ENCODE assay signal across 23 mouse cellular contexts in the genomic region with DNA sequence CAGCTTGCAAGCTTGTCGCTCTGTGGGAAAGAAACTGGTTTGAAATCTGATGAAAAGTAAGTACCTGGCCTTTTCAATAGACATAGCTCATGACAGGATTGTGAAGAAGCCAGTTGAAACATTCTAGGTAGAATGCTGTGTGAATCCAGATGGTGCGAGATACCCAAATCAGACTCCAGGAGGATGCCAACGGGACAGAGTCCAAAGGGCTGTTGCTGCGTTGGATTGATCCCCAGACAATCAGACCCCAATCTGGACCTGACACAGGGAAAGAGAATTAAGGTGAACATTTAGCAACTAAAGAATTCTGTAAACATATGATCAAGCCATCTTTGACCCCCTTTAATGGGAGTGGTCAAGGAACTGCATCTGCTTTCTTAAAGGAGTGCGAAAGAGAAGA.
A peak's percentile ranks its signal among the peaks of the same experiment; 100 is the strongest.
DNase-seq lines count a peak whose midpoint lies in the region; ATAC-seq and TF ChIP-seq lines count a peak whose summit lies in the region.
"Had no signal": no experiment of that assay in that cellular context is flagged by ENCODE, and none has a peak within 500 bp of the region (broad histone marks: within the 10 kb centered on the region; RNA-seq: fewer than 3 reads in every experiment).

No protein-coding gene starts in this region.

- H3K36me3 ChIP-seq in midbrain, embryonic 11.5 days (ENCODE audit: control insufficient read depth, insufficient read depth, low read length): no peaks in the 10 kb centered on the region
- H3K36me3 ChIP-seq in midbrain, postnatal 0 days (ENCODE audit: insufficient read depth, low read length): no peaks in the 10 kb centered on the region
- H3K36me3 ChIP-seq: G1E had no signal

- WGBS in midbrain, embryonic 11.5 days: 92% methylated on average over 5 of the region's 5 CpGs
- 92% methylated on average over 5 of the region's 5 CpGs for WGBS in midbrain, postnatal 0 days

- TF ChIP-seq CTCF in midbrain, postnatal 0 days (IDR thresholded peaks at IDR 0.05): no peak

- H3K4me2 ChIP-seq in midbrain, embryonic 11.5 days: no peak overlapping the region
- no peak overlapping the region for H3K4me2 ChIP-seq in midbrain, postnatal 0 days (ENCODE audit: low read depth, low read length, poor library complexity, severe bottlenecking)

- intact Hi-C loops in left cerebral cortex, postnatal 4 days (cut with DNase I): no loop called here

- H3K4me1 ChIP-seq in midbrain, embryonic 11.5 days (ENCODE audit: control insufficient read depth, insufficient read depth, low read length): no peaks in the 10 kb centered on the region
- H3K4me1 ChIP-seq in midbrain, postnatal 0 days (ENCODE audit: insufficient read depth, low read length): no peaks in the 10 kb centered on the region

- H3K9me3 ChIP-seq in midbrain, embryonic 11.5 days (ENCODE audit: control insufficient read depth, low read length): no peaks in the 10 kb centered on the region
- H3K9me3 ChIP-seq in midbrain, postnatal 0 days (ENCODE audit: low read length): no peaks in the 10 kb centered on the region
- H3K9me3 ChIP-seq: G1E had no signal

- no peaks in the 10 kb centered on the region for H3K27me3 ChIP-seq in midbrain, embryonic 11.5 days (ENCODE audit: control insufficient read depth, insufficient read depth, low read length)
- H3K27me3 ChIP-seq in midbrain, postnatal 0 days (ENCODE audit: insufficient read depth, low read length): no peaks in the 10 kb centered on the region
- H3K27me3 ChIP-seq: CH12.LX, Patski had no signal

- no peak overlapping the region for H3K27ac ChIP-seq in midbrain, embryonic 11.5 days (ENCODE audit: low read depth, low read length)
- H3K27ac ChIP-seq in midbrain, postnatal 0 days (ENCODE audit: low read depth, low read length): no peak overlapping the region

- no peak overlapping the region for H3K9ac ChIP-seq in midbrain, embryonic 11.5 days (ENCODE audit: low read length)
- H3K9ac ChIP-seq in midbrain, postnatal 0 days (replicated peaks; ENCODE audit: low read length, poor library complexity, severe bottlenecking): no peak overlapping the region

- H3K4me3 ChIP-seq in midbrain, embryonic 11.5 days (ENCODE audit: low read depth, low read length): no peak overlapping the region
- no peak overlapping the region for H3K4me3 ChIP-seq in midbrain, postnatal 0 days (ENCODE audit: low read depth, low read length)

- ATAC-seq in cerebellum, adult (ENCODE audit: insufficient number of reproducible peaks, low FRiP score, low TSS enrichment): no peak
- ATAC-seq in midbrain, embryonic 11.5 days (ENCODE audit: low FRiP score): no peak
- ATAC-seq in midbrain, postnatal 0 days (ENCODE audit: low FRiP score): no peak
- ATAC-seq: activated CD4-positive, CD25-positive, alpha-beta regulatory T cell, adult 4 months; CD4-positive, CD25-positive, alpha-beta regulatory T cell, adult 4 months; Patski had no signal

- peak; percentile 80 to 81 for DNase-seq in cerebellum, postnatal 10 days
- DNase-seq in cerebellum, adult 9-11 months: no peak
- peak; percentile 69 to 71 for DNase-seq in cerebellum, postnatal 14 days
- DNase-seq in left cerebral cortex, postnatal 4 days: peak; percentile 13
- DNase-seq in left cerebral cortex, adult 9 months (ENCODE audit: low spot score in 2 of 2): no peak
- peak; percentile 31 for DNase-seq in midbrain, embryonic 11.5 days (ENCODE audit: low spot score, missing footprints)
- no peak for DNase-seq in midbrain, postnatal 0 days (ENCODE audit: low spot score)
- DNase-seq: adrenal gland, adult 2 months; adrenal gland, adult 8-10 months; adrenal gland, postnatal 10 days; adrenal gland, postnatal 14 days; adrenal gland, postnatal 25 days; adrenal gland, postnatal 36 days; B cell, adult 2 months; cerebellum, adult 11 months; cerebellum, adult 11-12 months; cerebellum, adult 18-20 months had no signal

Comparison
In these comparisons a context has a peak if more than half of its experiments do, and no peak if none do; other contexts are left out.
1. DNase-seq: peak in cerebellum, postnatal 10 days (2 of 2), cerebellum, postnatal 14 days (2 of 2), left cerebral cortex, postnatal 4 days (single experiment) and midbrain, embryonic 11.5 days (single experiment); none in cerebellum, adult 9-11 months (single experiment), left cerebral cortex, adult 9 months (0 of 2) and midbrain, postnatal 0 days (single experiment).